Mouse (Mus musculus) right cerebral cortex, postnatal 36 days (tissue): ENCODE data around the gene Mdm2.
A peak's percentile ranks its signal among the peaks of the same experiment; 100 is the strongest.

Source experiments
- DNase-seq, 2 experiments: peaks; one replicate each; pipeline ENCODE4 v3.0.0; 2022; ENCODE audit warnings: low spot score in 2 of 2, mixed read lengths in 1 of 2

Gene Mdm2

DNA sequence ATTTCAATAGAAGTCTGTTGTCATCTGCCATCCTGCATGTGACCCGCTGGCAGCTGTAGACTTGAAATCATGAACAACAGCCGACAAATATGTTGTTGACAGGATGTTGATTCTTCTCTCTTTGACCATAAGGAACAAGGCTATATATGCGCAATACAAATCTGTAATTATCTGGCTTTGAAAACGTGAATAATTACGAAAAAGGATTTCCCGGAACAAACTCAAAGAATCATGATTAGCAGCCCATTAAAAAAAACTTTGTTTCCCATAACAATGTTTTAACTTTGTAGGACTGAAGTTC, 53.9 kb downstream of the Mdm2 start:
- no peak for DNase-seq

DNA sequence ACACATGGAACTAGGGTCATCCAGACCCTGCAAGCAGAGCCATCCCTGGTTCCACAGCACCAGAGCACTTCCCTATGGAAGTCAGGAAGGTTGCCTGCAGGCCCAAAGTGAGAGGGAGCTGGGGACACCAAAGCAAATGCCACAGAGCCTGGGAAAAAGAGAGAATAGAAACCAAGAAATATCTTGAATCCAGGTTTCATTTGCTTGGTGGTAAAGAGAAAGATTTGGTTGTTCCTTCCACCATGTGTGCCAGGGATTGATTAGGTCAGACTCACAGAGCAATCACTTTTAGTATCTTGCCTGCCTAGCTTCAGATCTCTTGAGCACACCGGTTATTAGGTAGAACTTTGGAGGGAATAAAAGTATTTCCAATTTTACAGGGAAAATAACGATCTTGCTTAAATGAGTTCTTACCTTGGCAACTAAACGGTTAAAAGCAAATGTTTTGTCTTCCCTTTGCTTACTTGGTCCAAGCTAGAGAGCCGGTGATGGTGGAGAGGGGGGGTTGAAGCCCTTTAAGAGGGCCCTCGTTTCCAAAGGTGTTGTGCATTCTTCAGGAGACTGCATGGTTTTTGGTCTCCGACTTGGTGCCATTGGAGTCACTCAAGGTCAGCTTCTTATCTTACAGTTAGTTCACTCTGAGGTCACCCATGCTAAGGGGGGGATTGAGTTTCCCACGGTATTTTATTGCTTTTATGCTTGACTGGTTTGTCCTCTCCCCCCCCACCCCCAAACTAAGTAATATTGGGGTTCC, 54.5 kb downstream of the Mdm2 start:
- no peak for DNase-seq

DNA sequence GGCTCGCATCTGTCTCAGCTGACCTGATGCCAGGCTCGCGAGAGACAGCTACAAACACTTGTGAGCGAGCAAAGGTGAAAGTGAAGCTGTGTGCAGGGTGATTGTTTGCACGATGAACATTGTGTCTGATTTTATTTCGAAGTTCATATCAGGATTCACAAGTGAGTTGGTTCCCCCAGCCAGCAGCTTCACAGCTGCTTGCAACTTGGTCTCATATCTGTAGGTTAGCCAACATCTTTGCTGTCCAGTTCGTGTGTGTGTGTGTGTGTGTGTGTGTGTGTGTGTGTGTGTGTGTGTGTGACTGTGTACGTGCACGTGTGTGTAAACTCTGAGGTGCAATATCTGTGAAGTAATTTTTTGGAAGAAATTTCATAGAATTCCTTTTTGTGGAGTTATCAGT, 55.1 kb downstream of the Mdm2 start:
- no peak for DNase-seq

DNA sequence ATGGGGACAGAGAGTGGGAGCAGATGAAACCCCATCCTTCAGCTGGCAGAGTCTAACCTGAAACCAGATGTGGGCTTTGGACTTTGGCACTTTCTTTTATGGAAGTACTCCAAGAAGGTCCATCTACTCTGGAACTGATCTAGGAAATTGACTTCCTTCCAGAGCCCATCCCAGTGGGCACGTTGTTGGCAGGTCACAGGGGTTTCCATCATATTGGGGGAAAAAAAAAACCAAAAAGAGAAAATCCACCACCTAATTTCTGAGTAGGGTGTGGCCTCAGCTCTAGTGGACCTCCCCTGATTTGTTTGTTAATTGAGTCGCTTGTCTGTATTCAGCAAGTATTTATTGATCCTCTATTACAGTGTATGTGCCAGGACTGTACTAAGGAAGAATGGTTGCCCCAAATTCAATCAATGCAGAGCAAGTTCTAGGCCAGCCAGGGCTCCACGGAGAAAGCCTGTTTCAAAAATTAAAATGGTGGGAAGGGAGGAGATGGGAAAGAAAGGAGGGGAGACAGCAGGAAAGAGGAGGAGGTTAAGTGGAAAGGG, 55.9 kb downstream of the Mdm2 start:
- DNase-seq: no peak

DNA sequence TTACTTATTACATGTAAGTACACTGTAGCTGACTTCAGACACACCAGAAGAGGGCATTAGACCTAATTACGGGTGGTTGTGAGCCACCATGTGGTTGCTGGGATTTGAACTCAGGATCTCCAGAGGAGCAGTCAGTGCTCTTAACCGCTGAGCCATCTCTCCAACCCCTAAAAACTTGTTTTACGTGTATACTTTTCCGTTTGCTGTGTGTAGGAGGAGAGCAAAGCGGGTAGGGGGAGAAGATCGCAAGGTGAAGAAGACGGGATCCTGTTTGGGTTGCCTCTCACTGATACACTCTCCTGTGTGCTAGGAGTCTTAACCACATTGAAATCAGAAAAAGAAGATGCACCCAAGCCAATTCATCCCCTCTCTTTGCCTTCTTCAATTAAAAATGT, 56.8 kb downstream of the Mdm2 start:
- no peak for DNase-seq

DNA sequence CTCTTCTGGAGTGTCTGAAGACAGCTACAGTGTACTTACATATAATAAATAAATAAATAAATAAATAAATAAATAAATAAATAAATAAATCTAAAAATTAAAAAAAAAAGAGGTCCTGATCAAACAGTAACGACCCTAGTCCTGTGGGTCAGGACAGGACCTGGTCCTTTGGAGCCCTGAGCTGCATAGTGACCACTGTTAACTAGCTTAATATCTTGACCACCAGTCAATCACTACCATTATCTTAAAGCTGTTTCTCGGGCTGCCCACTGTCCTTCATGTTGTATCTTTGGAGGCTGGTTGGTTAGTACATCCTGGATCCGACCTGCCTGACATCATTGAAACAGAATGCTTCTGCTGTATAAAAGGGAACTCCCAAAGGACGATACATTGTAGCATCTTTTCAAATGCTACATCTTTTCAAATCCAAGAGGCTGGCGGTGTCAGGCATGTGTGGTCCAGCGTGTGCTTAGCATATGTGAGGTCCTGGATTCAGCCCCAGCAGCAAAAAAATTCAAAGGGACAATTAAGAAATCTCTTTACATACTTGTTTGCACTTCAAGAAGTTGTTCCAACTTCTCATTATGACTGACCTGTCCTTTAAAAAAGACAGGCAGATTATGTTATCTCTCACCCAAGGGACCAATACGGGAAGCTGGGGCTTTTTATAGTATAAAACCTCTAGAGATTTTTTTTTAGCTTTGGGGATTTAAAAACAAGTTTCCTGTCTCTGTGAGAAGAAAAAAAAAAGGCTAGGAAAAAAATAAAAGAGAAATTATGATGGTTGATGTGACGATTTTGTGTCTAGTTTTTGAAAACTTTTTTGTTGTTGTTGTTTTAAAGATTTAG, 57.4 kb downstream of the Mdm2 start:
- no peak for DNase-seq

DNA sequence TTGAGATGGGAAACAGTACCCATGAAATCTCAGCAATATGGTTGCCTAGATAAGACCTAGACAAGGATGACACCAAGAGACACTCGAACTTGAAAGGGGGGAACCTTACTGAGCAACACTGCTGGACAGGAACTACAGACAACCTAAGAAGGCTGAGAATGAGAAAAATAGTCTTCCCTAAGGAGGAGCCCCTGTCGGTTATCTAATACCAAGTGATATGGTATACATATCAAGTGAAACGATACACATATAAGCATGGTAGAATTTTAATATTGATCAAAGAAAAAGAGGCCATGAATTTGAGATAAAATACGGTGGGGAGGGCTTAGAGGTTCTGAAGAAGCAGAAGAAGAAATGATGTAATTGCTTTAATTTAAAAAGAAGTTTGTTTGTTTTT, 58.2 kb downstream of the Mdm2 start:
- DNase-seq: no peak

DNA sequence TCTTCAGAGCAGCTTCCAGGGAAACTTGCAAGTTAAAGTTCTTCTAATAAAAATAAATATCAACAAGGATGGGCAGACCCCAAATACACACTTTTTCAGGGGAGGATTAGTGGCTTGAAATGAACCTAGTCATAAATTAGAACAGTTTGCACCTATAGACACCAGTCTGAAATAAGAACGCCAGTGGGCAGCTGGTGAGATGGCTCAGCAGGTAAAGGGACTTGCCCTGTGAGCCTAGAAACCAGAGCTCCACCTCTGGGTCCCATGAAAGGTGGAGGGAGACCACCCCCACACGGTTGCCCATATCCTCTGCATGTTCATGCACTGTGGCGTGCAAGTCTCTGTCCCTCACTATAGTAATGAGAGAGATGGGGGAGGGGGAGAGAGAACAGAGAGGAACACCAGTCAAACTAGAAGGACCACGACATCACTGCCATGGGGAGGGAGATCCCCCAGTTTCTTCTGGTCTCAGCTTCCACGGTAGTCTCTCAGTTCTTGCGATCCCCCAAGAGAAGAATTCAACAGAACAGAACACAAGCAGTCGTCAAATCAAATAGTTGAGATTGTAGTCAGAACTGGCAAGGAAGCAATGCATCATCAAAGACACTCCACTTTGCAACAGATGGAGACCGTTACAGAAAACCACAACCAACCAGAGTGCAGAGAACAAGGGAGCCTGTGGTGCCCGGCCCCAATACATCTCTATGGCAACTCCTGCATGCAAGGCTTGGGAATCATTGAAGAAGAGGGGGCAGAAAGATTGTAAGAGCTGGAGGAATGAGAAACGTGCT, 58.8 kb downstream of the Mdm2 start:
- no peak for DNase-seq

DNA sequence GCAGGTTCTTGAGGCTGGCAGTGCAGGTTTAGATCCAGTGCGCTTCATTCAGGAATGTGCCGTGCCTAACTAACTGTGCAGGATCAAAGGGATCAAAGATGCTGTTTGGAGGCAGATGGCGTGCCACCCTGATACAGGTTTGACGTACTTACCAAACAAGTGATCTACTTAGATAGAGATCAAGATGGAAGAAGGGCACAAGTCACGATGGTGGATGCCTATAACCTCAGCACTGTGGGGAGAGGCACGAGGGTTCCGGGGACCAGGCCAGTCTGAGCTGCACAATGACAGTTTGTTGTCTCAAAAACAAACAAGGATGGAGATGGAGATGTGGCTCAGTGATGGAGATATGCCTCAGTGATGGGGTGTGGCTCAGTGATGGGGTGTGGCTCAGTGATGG, 59.8 kb downstream of the Mdm2 start:
- no peak for DNase-seq

DNA sequence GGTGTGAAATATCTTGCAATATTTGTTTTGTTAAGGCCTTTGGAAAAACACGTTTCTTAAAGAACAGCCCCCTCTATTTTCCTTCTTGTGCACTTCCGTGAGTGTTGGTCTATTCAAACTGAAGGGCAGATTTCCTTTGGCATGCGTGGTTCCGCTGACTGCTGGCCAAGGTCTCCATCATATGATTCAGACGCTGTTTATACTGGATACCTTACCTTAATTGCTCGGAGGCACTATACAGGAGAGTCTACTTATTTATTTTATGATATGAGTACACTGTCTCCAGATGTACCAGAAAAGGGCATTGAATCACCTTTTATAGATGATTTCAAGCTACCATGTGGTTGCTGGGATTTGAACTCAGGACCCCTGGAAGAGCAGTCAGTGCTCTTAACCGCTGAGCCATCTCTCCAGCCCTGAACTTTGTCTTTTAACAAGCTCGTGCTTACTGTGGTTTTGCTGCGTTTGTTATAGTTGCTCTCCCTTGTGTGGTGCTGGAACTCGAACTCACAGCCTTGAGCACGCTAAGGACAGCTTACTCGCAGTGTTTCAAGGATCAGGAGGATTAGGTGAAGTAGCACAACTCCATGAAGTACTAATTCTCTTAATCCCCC, 60.4 kb downstream of the Mdm2 start:
- DNase-seq: no peak

DNA sequence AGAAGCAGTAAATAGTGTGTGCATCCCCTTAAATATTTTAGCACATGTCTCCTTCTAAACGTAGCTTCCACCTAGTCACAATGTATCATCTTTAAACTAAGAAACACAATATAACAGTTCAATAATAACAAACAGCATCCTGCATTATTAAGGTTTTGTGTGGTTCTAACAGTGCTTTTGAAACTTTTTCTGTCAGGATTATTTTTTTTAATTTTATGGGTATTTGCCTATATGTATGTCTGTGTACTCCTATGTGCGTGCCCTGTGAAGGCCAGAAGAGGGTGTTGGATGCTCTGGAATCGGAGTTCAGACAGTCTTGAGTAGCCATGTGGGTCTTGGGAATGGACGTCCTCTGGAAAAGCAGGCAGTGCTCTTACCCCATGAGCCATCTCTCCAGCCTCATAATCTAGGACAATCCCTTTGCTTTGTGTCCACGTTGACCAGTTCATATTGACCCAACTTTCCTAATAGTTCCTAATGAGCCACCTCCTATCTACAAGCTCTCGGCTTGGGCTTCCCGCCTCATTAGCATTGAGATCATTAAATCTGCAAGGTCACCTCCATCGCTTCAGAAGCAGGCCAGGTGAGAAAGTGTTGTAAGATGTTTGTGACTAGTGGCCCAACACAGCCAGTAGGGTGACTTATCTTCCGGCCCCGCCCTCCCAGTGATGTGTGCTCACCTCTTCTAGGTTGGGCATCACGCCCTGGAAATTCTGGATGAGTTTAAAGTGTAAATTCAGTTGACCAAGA, 61.1 kb downstream of the Mdm2 start:
- no peak for DNase-seq

DNA sequence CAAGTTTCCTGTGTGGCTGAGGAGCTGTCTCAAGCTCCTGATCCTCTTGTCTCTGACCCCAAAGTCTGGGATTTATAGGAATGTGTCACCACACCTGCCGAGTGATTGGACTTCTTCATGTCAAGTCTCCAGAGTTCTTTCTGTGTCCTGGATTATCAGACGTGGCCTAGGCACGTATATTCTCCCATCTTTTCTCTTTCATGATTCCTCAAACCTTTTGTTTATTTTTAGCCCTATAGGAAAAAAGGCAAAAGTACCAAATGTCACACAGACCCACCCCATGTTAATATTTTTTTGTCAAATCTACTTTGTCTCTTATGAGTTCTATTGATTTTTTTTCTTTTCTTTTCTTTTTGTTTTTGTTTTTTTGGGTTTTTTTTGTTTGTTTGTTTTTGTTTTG, 61.9 kb downstream of the Mdm2 start:
- no peak for DNase-seq

DNA sequence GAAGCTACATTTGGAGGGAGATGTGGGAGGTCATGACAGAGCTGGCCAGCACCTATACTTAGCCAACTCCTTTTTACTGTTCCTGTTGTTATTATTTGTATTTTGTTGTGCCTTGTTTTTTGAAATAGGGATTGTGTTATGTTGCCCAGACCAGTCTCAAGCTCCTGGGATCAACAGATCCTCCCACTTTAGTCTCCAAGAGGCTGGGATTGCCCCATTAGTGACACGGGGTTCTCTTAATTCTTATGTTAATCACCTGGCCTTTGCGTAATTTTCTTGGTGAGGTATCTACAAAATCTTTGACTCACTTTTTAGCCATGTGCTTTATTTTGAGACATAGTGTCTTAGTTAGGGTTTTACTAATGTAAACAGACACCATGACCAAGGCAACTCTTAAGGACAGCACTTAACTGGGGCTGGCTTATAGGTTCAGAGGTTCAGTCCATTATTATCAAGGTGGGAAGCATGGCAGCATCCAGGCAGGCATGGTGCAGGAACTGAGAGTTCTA, 62.5 kb downstream of the Mdm2 start:
- DNase-seq: no peak

DNA sequence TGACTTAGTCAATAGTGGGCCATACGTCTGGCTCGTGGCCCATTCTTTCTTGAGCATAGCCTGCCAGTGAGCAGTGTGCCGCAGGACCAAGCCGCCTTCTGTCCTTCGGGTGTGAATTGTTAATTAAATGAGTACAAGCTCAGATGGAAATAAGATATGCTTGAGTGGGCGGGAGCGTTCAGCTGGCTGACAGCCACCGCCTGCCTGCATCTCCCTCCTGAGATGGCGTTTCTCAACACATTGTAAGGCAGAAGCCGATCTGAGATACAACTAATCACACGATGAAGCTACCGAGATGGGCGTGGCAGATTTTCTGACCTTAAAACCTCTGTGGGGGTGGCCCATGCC, 63.4 kb downstream of the Mdm2 start:
- peak; percentile 64 to 71 for DNase-seq

DNA sequence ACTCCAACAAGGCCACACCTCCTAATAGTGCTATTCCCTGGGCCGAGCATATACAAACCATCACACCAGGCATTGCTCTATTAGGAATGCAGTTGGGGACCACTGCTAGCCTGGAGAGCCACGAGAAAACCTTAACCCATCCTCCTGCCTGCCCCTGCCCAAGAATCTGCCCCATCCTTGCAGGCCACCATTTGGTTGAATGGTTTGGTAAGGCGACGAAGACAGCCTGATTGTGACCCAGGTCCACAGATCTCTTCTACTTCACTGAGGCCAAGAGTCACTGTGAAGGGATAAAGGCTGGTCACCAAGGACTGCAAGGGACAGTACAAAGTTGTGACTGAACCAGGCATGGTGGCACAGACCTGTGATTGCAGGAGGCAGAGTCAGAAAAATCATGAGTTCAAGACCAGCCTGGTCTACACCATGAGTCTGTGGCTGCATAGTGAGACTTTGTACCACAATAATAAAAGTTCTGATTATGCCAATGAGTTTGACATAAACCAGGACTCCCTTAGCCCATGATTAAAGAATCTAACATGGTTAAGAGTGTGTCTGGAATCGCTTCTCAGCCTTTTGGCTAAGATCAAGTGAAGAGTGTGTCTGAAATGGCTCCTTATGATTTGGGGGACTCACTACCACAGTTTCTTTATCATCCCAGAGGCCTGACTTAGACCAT, 63.9 kb downstream of the Mdm2 start:
- no peak for DNase-seq

DNA sequence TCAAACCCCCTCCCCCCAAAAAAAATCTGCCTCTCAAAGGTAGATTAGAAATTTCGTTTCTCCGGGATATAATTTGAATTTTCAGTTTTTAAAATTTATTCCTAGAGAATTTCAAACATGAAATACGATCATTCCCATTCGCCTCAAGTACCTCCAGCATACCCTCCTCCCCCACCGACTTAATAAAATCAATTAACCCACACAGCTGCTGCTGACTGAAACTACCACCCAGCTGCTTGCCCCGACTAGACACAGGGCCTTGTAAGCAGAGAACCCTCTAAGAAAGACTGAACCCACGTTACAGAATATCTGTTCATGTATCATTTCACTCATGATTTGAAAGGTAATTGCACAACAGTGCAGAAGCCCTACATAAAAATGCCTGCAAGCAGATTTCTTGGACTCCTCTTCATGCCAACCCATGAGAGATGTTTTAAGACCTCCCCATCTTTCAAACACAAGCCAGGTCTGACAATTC, 65.0 kb downstream of the Mdm2 start:
- no peak for DNase-seq

DNA sequence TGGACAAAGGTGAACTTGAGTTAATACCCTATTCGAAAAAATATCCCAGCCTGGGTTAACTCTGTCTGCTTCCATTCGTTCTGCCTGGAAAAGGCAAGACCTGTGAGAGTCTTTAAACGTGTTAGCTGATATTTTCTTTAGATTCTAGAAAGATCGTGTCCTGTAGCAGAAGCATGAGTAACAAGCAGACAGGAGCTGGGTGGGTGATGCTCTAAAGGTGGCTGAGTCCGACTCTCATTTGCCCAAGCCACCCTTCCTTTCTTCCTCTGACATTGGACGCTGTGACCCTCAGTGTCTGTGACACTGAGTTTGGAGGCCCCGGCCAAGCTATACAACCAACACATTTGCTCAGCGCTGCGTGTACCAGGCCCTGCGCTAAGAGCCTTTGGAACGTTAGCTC, 65.7 kb downstream of the Mdm2 start:
- DNase-seq: no peak

DNA sequence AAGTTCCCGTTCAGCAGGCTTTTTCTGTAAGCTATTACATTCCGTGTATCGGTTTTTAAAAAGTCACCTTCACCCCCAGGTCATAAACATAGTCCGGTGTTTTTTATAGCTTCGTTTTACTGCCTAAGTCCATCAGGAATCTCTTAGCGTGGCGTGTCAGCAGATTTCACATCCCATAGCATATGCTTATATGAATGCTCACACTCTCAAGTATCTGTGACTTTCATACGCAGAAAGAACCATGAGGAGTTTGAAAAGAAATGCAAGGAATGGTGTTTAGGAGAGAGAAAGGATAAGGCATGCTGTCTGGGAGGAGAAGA, 66.2 kb downstream of the Mdm2 start:
- no peak for DNase-seq

DNA sequence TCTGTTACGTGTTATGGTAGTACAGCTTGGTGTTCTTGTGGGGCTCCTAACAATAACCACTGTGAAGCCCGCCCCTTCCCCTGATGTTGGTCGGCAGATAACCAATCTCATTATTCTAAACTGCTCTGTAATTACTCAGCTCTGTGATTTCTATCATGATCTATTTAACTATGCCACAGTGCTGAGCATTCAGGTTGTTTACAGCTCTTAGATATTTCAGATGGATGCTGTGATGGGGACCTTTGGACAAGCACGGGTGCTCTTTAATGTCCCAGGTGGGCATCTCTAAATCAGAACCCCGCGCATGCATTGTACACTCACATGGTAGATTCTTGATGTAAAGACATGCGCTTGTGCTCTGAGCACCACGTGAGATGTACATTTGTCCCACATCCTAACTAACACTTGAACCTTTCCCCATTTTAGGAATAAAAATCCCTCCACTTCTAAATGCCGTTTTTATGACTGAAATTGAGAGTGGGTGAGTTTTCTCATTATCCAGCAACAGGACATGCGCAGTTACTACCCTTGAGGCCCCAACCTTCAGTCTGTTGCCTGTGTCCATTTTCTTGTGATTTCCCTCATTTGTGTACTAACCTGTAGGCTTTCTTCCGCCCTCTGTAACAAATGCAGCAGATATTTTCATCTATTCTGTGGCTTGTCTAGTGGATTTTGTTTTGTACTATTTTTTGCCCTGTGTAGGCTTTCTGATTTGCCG, 66.7 kb downstream of the Mdm2 start:
- no peak for DNase-seq

DNA sequence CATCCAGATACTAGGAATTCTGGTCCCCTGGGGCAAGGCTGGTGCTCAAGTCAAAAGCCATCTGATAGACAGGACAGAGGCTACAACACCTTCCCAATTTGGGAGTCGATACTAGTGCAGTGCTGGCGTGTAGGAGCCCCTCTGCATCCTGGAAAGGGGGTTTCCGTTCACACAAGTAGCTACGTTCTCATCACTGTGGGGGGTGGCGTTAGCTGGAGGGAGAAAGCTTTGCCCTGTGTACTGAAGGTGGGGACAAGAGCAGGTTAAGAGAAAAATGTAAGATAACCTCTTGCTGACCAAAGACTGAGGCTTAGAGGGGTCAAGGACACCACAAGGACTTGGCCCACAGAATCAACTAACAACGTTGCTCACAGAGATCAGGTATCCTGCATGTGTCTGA, 67.3 kb downstream of the Mdm2 start:
- no peak for DNase-seq
